In the genomic region with DNA sequence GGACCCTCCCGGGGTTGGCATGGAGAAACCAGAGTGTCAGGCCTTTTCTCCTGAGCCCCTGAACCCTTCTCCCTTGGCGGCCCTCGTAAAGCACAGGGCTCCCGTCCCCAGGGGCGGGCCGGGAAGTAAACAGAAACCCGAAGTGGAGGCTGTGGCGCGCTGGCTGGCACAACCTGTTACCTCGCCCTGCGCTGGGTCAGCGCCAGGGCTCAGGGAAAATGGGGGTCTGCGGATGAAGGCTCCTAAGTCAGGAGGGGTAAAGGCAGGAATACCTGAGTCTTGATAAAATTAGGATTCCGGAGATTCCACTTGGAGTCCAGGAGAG, we compare ENCODE assay signal across 9 mouse cellular contexts. TPM values are rescaled to one million over a fixed set of nuclear protein-coding genes. Genes with fewer than 3 reads are reported as not detected.
A peak's percentile ranks its signal among the peaks of the same experiment; 100 is the strongest.
DNase-seq lines count a peak whose midpoint lies in the region; ATAC-seq and TF ChIP-seq lines count a peak whose summit lies in the region.
"Had no signal": no experiment of that assay in that cellular context is flagged by ENCODE, and none has a peak within 500 bp of the region (broad histone marks: within the 10 kb centered on the region; RNA-seq: fewer than 3 reads in every experiment).

No protein-coding gene starts in this region.

- no peak overlapping the region for H3K9ac ChIP-seq in forebrain, embryonic 13.5 days
- no peak overlapping the region for H3K9ac ChIP-seq in forebrain, embryonic 16.5 days (replicated peaks; ENCODE audit: low read depth, low read length)
- no peak overlapping the region for H3K9ac ChIP-seq in liver, adult 2 months (ENCODE audit: low read depth, low read length)
- no peak overlapping the region for H3K9ac ChIP-seq in limb, embryonic 14.5 days (ENCODE audit: low read depth, low read length, severe bottlenecking)
- H3K9ac ChIP-seq in stomach, embryonic 14.5 days (replicated peaks; ENCODE audit: low read depth, low read length) = no peak overlapping the region

- no peak for ATAC-seq in forebrain, embryonic 13.5 days
- ATAC-seq in forebrain, embryonic 16.5 days = no peak
- ATAC-seq in limb, embryonic 14.5 days (ENCODE audit: low FRiP score, low read depth) = no peak
- peak; percentile 39; the same call in 1 of the 2 replicates for ATAC-seq in stomach, embryonic 14.5 days (ENCODE audit: insufficient number of reproducible peaks, insufficient read depth, low FRiP score, low read depth)

- H3K36me3 ChIP-seq in forebrain, embryonic 13.5 days (ENCODE audit: poor library complexity, severe bottlenecking) = no peaks in the 10 kb centered on the region
- H3K36me3 ChIP-seq in forebrain, embryonic 16.5 days (ENCODE audit: control insufficient read depth, insufficient read depth) = no peaks in the 10 kb centered on the region
- H3K36me3 ChIP-seq in liver, adult 2 months (ENCODE audit: control insufficient read depth, insufficient read depth, low read length) = no peaks in the 10 kb centered on the region
- no peaks in the 10 kb centered on the region for H3K36me3 ChIP-seq in limb, embryonic 14.5 days (ENCODE audit: control insufficient read depth, insufficient read depth, low read length)
- H3K36me3 ChIP-seq in stomach, embryonic 14.5 days (ENCODE audit: control insufficient read depth, insufficient read depth, low read length) = no peaks in the 10 kb centered on the region

- H3K27me3 ChIP-seq in forebrain, embryonic 13.5 days = peaks cover 52% of the 10 kb centered on the region
- peaks cover 38% of the 10 kb centered on the region for H3K27me3 ChIP-seq in forebrain, embryonic 16.5 days (replicated peaks; ENCODE audit: control insufficient read depth, insufficient read depth, low read length)
- 0 out of 2 replicates have a peak, but pooled peaks cover 4% of the 10 kb centered on the region for H3K27me3 ChIP-seq in liver, adult 2 months (ENCODE audit: control insufficient read depth, insufficient read depth, low read length)
- peaks cover 35% of the 10 kb centered on the region for H3K27me3 ChIP-seq in limb, embryonic 14.5 days (ENCODE audit: control insufficient read depth, insufficient read depth, low read length)
- H3K27me3 ChIP-seq in stomach, embryonic 14.5 days (ENCODE audit: control insufficient read depth, insufficient read depth, low read length) = peaks cover 18% of the 10 kb centered on the region

- H3K9me3 ChIP-seq in forebrain, embryonic 13.5 days (replicated peaks) = no peaks in the 10 kb centered on the region
- no peaks in the 10 kb centered on the region for H3K9me3 ChIP-seq in forebrain, embryonic 16.5 days (ENCODE audit: control insufficient read depth, low read length)
- no peaks in the 10 kb centered on the region for H3K9me3 ChIP-seq in limb, embryonic 14.5 days (ENCODE audit: control insufficient read depth, low read length)
- no peaks in the 10 kb centered on the region for H3K9me3 ChIP-seq in stomach, embryonic 14.5 days (ENCODE audit: control insufficient read depth, low read depth, low read length)

- no peak for DNase-seq in liver, adult 2 months (ENCODE audit: extremely low read depth, low read depth, low spot score)
- DNase-seq in liver = no peak
- no peak for DNase-seq in limb, embryonic 14.5 days (ENCODE audit: low spot score)
- DNase-seq in natural killer cell, adult 2 months (ENCODE audit: low spot score in 2 of 2) = no peak
- DNase-seq in thymus, postnatal 25 days = no peak

- H3K4me2 ChIP-seq in forebrain, embryonic 13.5 days = peak overlapping the region; percentile 7; the same call in 1 of the 2 replicates
- H3K4me2 ChIP-seq in forebrain, embryonic 16.5 days (ENCODE audit: low read length) = no peak overlapping the region
- no peak overlapping the region; the same call in 1 of the 2 replicates for H3K4me2 ChIP-seq in limb, embryonic 14.5 days (replicated peaks; ENCODE audit: low read depth, low read length, severe bottlenecking)
- H3K4me2 ChIP-seq in stomach, embryonic 14.5 days (replicated peaks; ENCODE audit: low read depth, low read length) = peak overlapping the region; percentile 52

- TF ChIP-seq CTCF in liver, adult 2 months (IDR thresholded peaks at IDR 0.05; ENCODE audit: low read depth, low read length) = no peak

- H3K4me1 ChIP-seq in forebrain, embryonic 13.5 days = peaks cover 3% of the 10 kb centered on the region; the same call in 1 of the 2 replicates
- H3K4me1 ChIP-seq in forebrain, embryonic 16.5 days (replicated peaks; ENCODE audit: control insufficient read depth, insufficient read depth, low read length) = 0 out of 2 replicates have a peak, but pooled peaks cover 2% of the 10 kb centered on the region
- no peaks in the 10 kb centered on the region for H3K4me1 ChIP-seq in liver, adult 2 months (ENCODE audit: control insufficient read depth, insufficient read depth, low read length)
- H3K4me1 ChIP-seq in limb, embryonic 14.5 days (ENCODE audit: control insufficient read depth, insufficient read depth, low read length) = no peaks in the 10 kb centered on the region
- no peaks in the 10 kb centered on the region for H3K4me1 ChIP-seq in stomach, embryonic 14.5 days (ENCODE audit: control insufficient read depth, insufficient read depth, low read length)

- H3K4me3 ChIP-seq in forebrain, embryonic 13.5 days = no peak overlapping the region
- H3K4me3 ChIP-seq in forebrain, embryonic 16.5 days (replicated peaks; ENCODE audit: low read length) = no peak overlapping the region
- H3K4me3 ChIP-seq in liver, adult 2 months (ENCODE audit: insufficient read depth, low read depth, low read length) = peak overlapping the region; percentile 7; the same call in 1 of the 2 replicates
- H3K4me3 ChIP-seq in limb, embryonic 14.5 days (replicated peaks; ENCODE audit: low read length) = 0 out of 2 replicates have a peak overlapping the region, but pooled peaks have one; percentile 3
- peak overlapping the region; percentile 26 for H3K4me3 ChIP-seq in stomach, embryonic 14.5 days (ENCODE audit: low read depth, low read length)

- H3K79me2 ChIP-seq in liver, adult 2 months (ENCODE audit: control insufficient read depth, insufficient read depth, low read length) = no peaks in the 10 kb centered on the region

- WGBS in forebrain, embryonic 13.5 days = 2% methylated on average over 14 of the region's 14 CpGs
- WGBS in forebrain, embryonic 16.5 days = 4% methylated on average over 12 of the region's 14 CpGs
- 2% methylated on average over 14 of the region's 14 CpGs for WGBS in liver, adult 2 months
- under 1% methylated on average over 14 of the region's 14 CpGs for WGBS in limb, embryonic 14.5 days
- WGBS in stomach, embryonic 14.5 days = 2% methylated on average over 14 of the region's 14 CpGs

- no peak overlapping the region for H3K27ac ChIP-seq in forebrain, embryonic 13.5 days
- H3K27ac ChIP-seq in forebrain, embryonic 16.5 days (ENCODE audit: low read length) = no peak overlapping the region
- no peak overlapping the region for H3K27ac ChIP-seq in liver, adult 2 months (replicated peaks; ENCODE audit: insufficient read depth, low read depth, low read length)
- no peak overlapping the region for H3K27ac ChIP-seq in limb, embryonic 14.5 days (replicated peaks; ENCODE audit: low read depth, low read length)
- H3K27ac ChIP-seq in stomach, embryonic 14.5 days (ENCODE audit: low read length) = no peak overlapping the region

- TF ChIP-seq POLR2A in liver, adult 2 months (IDR thresholded peaks at IDR 0.05; ENCODE audit: extremely low read depth, insufficient read depth, low read length) = no peak
- TF ChIP-seq POLR2A in limb, embryonic 14.5 days (IDR thresholded peaks at IDR 0.05; ENCODE audit: borderline replicate concordance, extremely low read depth, insufficient read depth, insufficient read length) = no peak

RNA-seq across cellular contexts. Expression of a gene that starts 0.5 kb away (rescaled TPM):
- polyA plus RNA-seq in forebrain, embryonic 13.5 days (2015; fragmentation: Nextera tagmentation; extraction: Ambion mirVana) = 0.14 and 0.35 TPM in 2 replicates
- polyA plus RNA-seq in forebrain, embryonic 16.5 days (2015; fragmentation: Nextera tagmentation; extraction: Ambion mirVana) = 0.39 TPM in 1 of 2 replicates, not detected in the other
- total RNA-seq in liver, adult 2 months (2014; rRNA removed) = 0.09 TPM in 1 of 2 replicates, not detected in the other
- polyA plus RNA-seq in liver, adult 2 months (2012; rRNA removed) = 0.05 TPM in 1 of 2 replicates, not detected in the other
- 1.6 and 2.8 TPM in 2 replicates for polyA plus RNA-seq in limb, embryonic 14.5 days (2012; rRNA removed)
- 5.1 and 5.8 TPM in 2 replicates for polyA plus RNA-seq in limb, embryonic 14.5 days (2014; fragmentation: Nextera tagmentation; extraction: Ambion mirVana)
- 2.4 and 3.1 TPM in 2 replicates for polyA plus RNA-seq in stomach, embryonic 14.5 days (2014; fragmentation: Nextera tagmentation; extraction: Ambion mirVana)
- total RNA-seq: left cerebral cortex, postnatal 10 days had no signal

RNA-seq across cellular contexts. Expression of a gene that starts 12.6 kb away (rescaled TPM):
- 56.8 and 60.3 TPM in 2 replicates for polyA plus RNA-seq in forebrain, embryonic 13.5 days (2015; fragmentation: Nextera tagmentation; extraction: Ambion mirVana)
- polyA plus RNA-seq in forebrain, embryonic 16.5 days (2015; fragmentation: Nextera tagmentation; extraction: Ambion mirVana) = 92.1 and 99.4 TPM in 2 replicates
- 9.3 and 11.5 TPM in 2 replicates for total RNA-seq in liver, adult 2 months (2014; rRNA removed)
- 142 and 189 TPM in 2 replicates for polyA plus RNA-seq in liver, adult 2 months (2012; rRNA removed)
- 63.4 and 73.3 TPM in 2 replicates for polyA plus RNA-seq in limb, embryonic 14.5 days (2012; rRNA removed)
- polyA plus RNA-seq in limb, embryonic 14.5 days (2014; fragmentation: Nextera tagmentation; extraction: Ambion mirVana) = 85.3 and 85.4 TPM in 2 replicates
- polyA plus RNA-seq in stomach, embryonic 14.5 days (2014; fragmentation: Nextera tagmentation; extraction: Ambion mirVana) = 110 TPM in 2 replicates

RNA-seq across cellular contexts. Expression of a gene that starts 12.8 kb away (rescaled TPM):
- 45.3 and 47.4 TPM in 2 replicates for polyA plus RNA-seq in forebrain, embryonic 13.5 days (2015; fragmentation: Nextera tagmentation; extraction: Ambion mirVana)
- polyA plus RNA-seq in forebrain, embryonic 16.5 days (2015; fragmentation: Nextera tagmentation; extraction: Ambion mirVana) = 40.1 and 41.4 TPM in 2 replicates
- 6.0 and 6.8 TPM in 2 replicates for total RNA-seq in liver, adult 2 months (2014; rRNA removed)
- 10.2 and 10.3 TPM in 2 replicates for polyA plus RNA-seq in liver, adult 2 months (2012; rRNA removed)
- polyA plus RNA-seq in limb, embryonic 14.5 days (2012; rRNA removed) = 45.5 and 51.2 TPM in 2 replicates
- 41.8 and 44.2 TPM in 2 replicates for polyA plus RNA-seq in limb, embryonic 14.5 days (2014; fragmentation: Nextera tagmentation; extraction: Ambion mirVana)
- 36.5 and 40.0 TPM in 2 replicates for polyA plus RNA-seq in stomach, embryonic 14.5 days (2014; fragmentation: Nextera tagmentation; extraction: Ambion mirVana)

RNA-seq across cellular contexts. Expression of a gene that starts 15.8 kb away (rescaled TPM):
- 0.81 and 0.87 TPM in 2 replicates for polyA plus RNA-seq in forebrain, embryonic 13.5 days (2015; fragmentation: Nextera tagmentation; extraction: Ambion mirVana)
- 0.97 and 1.2 TPM in 2 replicates for polyA plus RNA-seq in forebrain, embryonic 16.5 days (2015; fragmentation: Nextera tagmentation; extraction: Ambion mirVana)
- total RNA-seq in liver, adult 2 months (2014; rRNA removed) = under 0.01 TPM in 1 of 2 replicates, not detected in the other
- polyA plus RNA-seq in liver, adult 2 months (2012; rRNA removed) = 0.06 and 0.10 TPM in 2 replicates
- polyA plus RNA-seq in limb, embryonic 14.5 days (2012; rRNA removed) = 1.0 and 1.4 TPM in 2 replicates
- polyA plus RNA-seq in limb, embryonic 14.5 days (2014; fragmentation: Nextera tagmentation; extraction: Ambion mirVana) = 0.76 and 0.80 TPM in 2 replicates
- 0.74 and 0.77 TPM in 2 replicates for polyA plus RNA-seq in stomach, embryonic 14.5 days (2014; fragmentation: Nextera tagmentation; extraction: Ambion mirVana)

RNA-seq across cellular contexts. Expression of a gene that starts 16.4 kb away (rescaled TPM):
- polyA plus RNA-seq in forebrain, embryonic 13.5 days (2015; fragmentation: Nextera tagmentation; extraction: Ambion mirVana) = 3.8 and 5.5 TPM in 2 replicates
- 2.9 and 4.8 TPM in 2 replicates for polyA plus RNA-seq in forebrain, embryonic 16.5 days (2015; fragmentation: Nextera tagmentation; extraction: Ambion mirVana)
- total RNA-seq in liver, adult 2 months (2014; rRNA removed) = 4.0 TPM in 2 replicates
- 6.0 and 7.1 TPM in 2 replicates for polyA plus RNA-seq in liver, adult 2 months (2012; rRNA removed)
- 13.6 and 16.1 TPM in 2 replicates for polyA plus RNA-seq in limb, embryonic 14.5 days (2012; rRNA removed)
- 20.3 and 24.0 TPM in 2 replicates for polyA plus RNA-seq in limb, embryonic 14.5 days (2014; fragmentation: Nextera tagmentation; extraction: Ambion mirVana)
- polyA plus RNA-seq in stomach, embryonic 14.5 days (2014; fragmentation: Nextera tagmentation; extraction: Ambion mirVana) = 18.0 and 20.7 TPM in 2 replicates

Comparison
In these comparisons a context has a peak if more than half of its experiments do, and no peak if none do; other contexts are left out.
1. H3K4me2 ChIP-seq: peak in forebrain, embryonic 13.5 days (single experiment) and stomach, embryonic 14.5 days (single experiment); none in forebrain, embryonic 16.5 days (single experiment) and limb, embryonic 14.5 days (single experiment).
2. H3K4me3 ChIP-seq: peak in liver, adult 2 months (single experiment), limb, embryonic 14.5 days (single experiment) and stomach, embryonic 14.5 days (single experiment); none in forebrain, embryonic 13.5 days (single experiment) and forebrain, embryonic 16.5 days (single experiment).